In the genomic region with DNA sequence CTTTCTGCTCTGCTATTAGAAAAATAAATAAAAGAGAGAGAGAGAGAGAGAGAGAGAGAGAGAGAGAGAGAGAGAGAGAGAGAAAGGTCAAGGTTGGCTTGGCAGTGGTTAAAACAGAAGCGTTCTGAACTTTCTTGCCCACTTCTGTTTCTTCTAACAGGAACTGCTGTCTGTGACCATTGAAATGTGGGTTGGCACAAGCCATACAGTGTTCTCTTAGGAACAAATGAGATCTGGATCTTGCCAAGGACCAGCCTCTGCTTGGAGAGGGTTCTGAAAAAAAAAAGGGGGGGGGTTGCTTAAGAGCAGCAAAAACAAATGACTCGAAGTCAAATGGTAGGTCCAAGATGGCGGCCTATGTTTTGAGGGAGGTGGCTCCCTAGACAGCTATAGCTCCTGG, we compare ENCODE assay signal across 20 mouse cellular contexts. TPM values are rescaled to one million over a fixed set of nuclear protein-coding genes. Genes with fewer than 3 reads are reported as not detected.
DNase-seq lines count a peak whose midpoint lies in the region; ATAC-seq and TF ChIP-seq lines count a peak whose summit lies in the region.
"Had no signal": no experiment of that assay in that cellular context is flagged by ENCODE, and none has a peak within 500 bp of the region (broad histone marks: within the 10 kb centered on the region; RNA-seq: fewer than 3 reads in every experiment).

No protein-coding gene starts in this region.

- no peak overlapping the region for H3K4me2 ChIP-seq in heart, embryonic 11.5 days
- H3K4me2 ChIP-seq in lung, postnatal 0 days (replicated peaks; ENCODE audit: low read depth, low read length), result no peak overlapping the region
- no peak overlapping the region for H3K4me2 ChIP-seq in forebrain, embryonic 13.5 days
- H3K4me2 ChIP-seq: embryonic facial prominence, embryonic 15.5 days; heart, embryonic 13.5 days; hindbrain, embryonic 12.5 days had no signal

- no peaks in the 10 kb centered on the region for H3K4me1 ChIP-seq in heart, embryonic 11.5 days (ENCODE audit: control insufficient read depth, insufficient read depth, low read length)
- H3K4me1 ChIP-seq in lung, postnatal 0 days (ENCODE audit: insufficient read depth, low read depth, low read length), result no peaks in the 10 kb centered on the region
- H3K4me1 ChIP-seq in lung, adult 2 months (ENCODE audit: control insufficient read depth, insufficient read depth, low read length), result no peaks in the 10 kb centered on the region
- no peaks in the 10 kb centered on the region for H3K4me1 ChIP-seq in forebrain, embryonic 13.5 days
- H3K4me1 ChIP-seq: hindbrain, embryonic 12.5 days had no signal

- DNase-seq in heart, adult 11 months, result peak; percentile 82
- peak; percentile 37 for DNase-seq in lung, postnatal 0 days (ENCODE audit: low spot score)
- no peak for DNase-seq in lung, adult 2 months
- DNase-seq in urinary bladder, adult 18-20 months (ENCODE audit: low spot score in 2 of 2), result no peak
- DNase-seq: adrenal gland, postnatal 14 days; cerebellum, adult 2 months; embryo, embryonic 11 days had no signal

- H3K36me3 ChIP-seq in heart, embryonic 11.5 days (ENCODE audit: control insufficient read depth, insufficient read depth, low read length), result no peaks in the 10 kb centered on the region
- H3K36me3 ChIP-seq in lung, postnatal 0 days (ENCODE audit: insufficient read depth, low read length), result no peaks in the 10 kb centered on the region
- H3K36me3 ChIP-seq in forebrain, embryonic 13.5 days (ENCODE audit: poor library complexity, severe bottlenecking), result no peaks in the 10 kb centered on the region
- H3K36me3 ChIP-seq: embryonic facial prominence, embryonic 15.5 days; heart, embryonic 13.5 days; hindbrain, embryonic 12.5 days had no signal

- no peak for TF ChIP-seq EP300 in lung, postnatal 0 days (IDR thresholded peaks at IDR 0.05)

- no peak overlapping the region for H3K27ac ChIP-seq in heart, embryonic 11.5 days (ENCODE audit: low read depth, low read length)
- peak overlapping the region; percentile 62 for H3K27ac ChIP-seq in lung, postnatal 0 days (ENCODE audit: low read length)
- H3K27ac ChIP-seq in forebrain, embryonic 13.5 days, result no peak overlapping the region
- H3K27ac ChIP-seq: embryonic facial prominence, embryonic 15.5 days; heart, embryonic 13.5 days; hindbrain, embryonic 12.5 days had no signal

- H3K9ac ChIP-seq in heart, embryonic 11.5 days (ENCODE audit: low read depth, low read length), result no peak overlapping the region
- H3K9ac ChIP-seq in lung, postnatal 0 days (replicated peaks; ENCODE audit: low read depth), result no peak overlapping the region
- H3K9ac ChIP-seq in forebrain, embryonic 13.5 days, result no peak overlapping the region
- H3K9ac ChIP-seq: embryonic facial prominence, embryonic 15.5 days; forebrain, postnatal 0 days; heart, embryonic 13.5 days; hindbrain, embryonic 12.5 days had no signal

- TF ChIP-seq POLR2A in lung, adult 2 months (IDR thresholded peaks at IDR 0.05; ENCODE audit: borderline replicate concordance, extremely low read depth, low read depth, low read length), result no peak

- no peak for ATAC-seq in heart, embryonic 11.5 days (replicated peaks; ENCODE audit: insufficient number of reproducible peaks, low FRiP score, low TSS enrichment)
- ATAC-seq in lung, postnatal 0 days, result peak; percentile 12; the same call in 1 of the 2 replicates
- ATAC-seq in megakaryocyte, adult 5-6 weeks (ENCODE audit: poor library complexity, severe bottlenecking), result peak; percentile 23; the same call in 1 of the 2 replicates
- ATAC-seq in forebrain, embryonic 13.5 days, result no peak
- no peak for ATAC-seq in erythroid progenitor cell, adult 5-6 weeks (replicated peaks; ENCODE audit: low FRiP score, poor library complexity, severe bottlenecking)
- ATAC-seq: hindbrain, embryonic 16.5 days; inflammation-experienced regulatory T-cells, adult 6 months had no signal

- H3K9me3 ChIP-seq in heart, embryonic 11.5 days (replicated peaks; ENCODE audit: control insufficient read depth, low read length), result no peaks in the 10 kb centered on the region
- H3K9me3 ChIP-seq in lung, postnatal 0 days (ENCODE audit: low read length), result no peaks in the 10 kb centered on the region
- H3K9me3 ChIP-seq in forebrain, embryonic 13.5 days (replicated peaks), result no peaks in the 10 kb centered on the region
- H3K9me3 ChIP-seq: embryonic facial prominence, embryonic 15.5 days; heart, embryonic 13.5 days; hindbrain, embryonic 12.5 days had no signal

- no peak for TF ChIP-seq CTCF in lung, postnatal 0 days (IDR thresholded peaks at IDR 0.05)
- no peak for TF ChIP-seq CTCF in lung, adult 2 months (IDR thresholded peaks at IDR 0.05; ENCODE audit: insufficient read depth, low read length)

- H3K4me3 ChIP-seq in heart, embryonic 11.5 days (ENCODE audit: low read depth, low read length), result no peak overlapping the region
- H3K4me3 ChIP-seq in lung, postnatal 0 days (ENCODE audit: low read depth, low read length), result no peak overlapping the region
- H3K4me3 ChIP-seq in lung, adult 2 months (replicated peaks; ENCODE audit: extremely low read depth, low read depth, low read length), result no peak overlapping the region
- no peak overlapping the region for H3K4me3 ChIP-seq in forebrain, embryonic 13.5 days
- H3K4me3 ChIP-seq: embryonic facial prominence, embryonic 15.5 days; erythroblast, embryonic 14.5 days; heart, embryonic 13.5 days; hindbrain, embryonic 12.5 days had no signal

- 88% methylated on average over 3 of the region's 3 CpGs for WGBS in heart, embryonic 11.5 days (ENCODE audit: insufficient replicate concordance)
- 71% methylated on average over 3 of the region's 3 CpGs for WGBS in lung, postnatal 0 days
- 71% methylated on average over 3 of the region's 3 CpGs for WGBS in lung, adult 2 months
- 92% methylated on average over 3 of the region's 3 CpGs for WGBS in forebrain, embryonic 13.5 days

- no peaks in the 10 kb centered on the region for H3K27me3 ChIP-seq in heart, embryonic 11.5 days (ENCODE audit: control insufficient read depth, insufficient read depth, low read length)
- H3K27me3 ChIP-seq in lung, postnatal 0 days (replicated peaks; ENCODE audit: insufficient read depth, low read length), result no peaks in the 10 kb centered on the region
- H3K27me3 ChIP-seq in forebrain, embryonic 13.5 days, result no peaks in the 10 kb centered on the region
- H3K27me3 ChIP-seq: embryonic facial prominence, embryonic 15.5 days; heart, embryonic 13.5 days; hindbrain, embryonic 12.5 days had no signal

RNA-seq across cellular contexts. Expression of a gene that starts 17.0 kb away (rescaled TPM):
- 6.4 and 7.8 TPM in 2 replicates for polyA plus RNA-seq in heart, embryonic 11.5 days (2014; fragmentation: Nextera tagmentation; extraction: Ambion mirVana)
- 20.0 and 20.2 TPM in 2 replicates for polyA plus RNA-seq in lung, postnatal 0 days (2015; fragmentation: Nextera tagmentation; extraction: Ambion mirVana)
- polyA plus RNA-seq in lung, adult 2 months (2012; rRNA removed), result 57.7 and 65.9 TPM in 2 replicates
- total RNA-seq in megakaryocyte, adult 5-6 weeks (2015), result 8.3 and 11.4 TPM in 2 replicates
- total RNA-seq in megakaryocyte, adult 5-6 weeks (2017), result 8.9 and 15.0 TPM in 2 replicates
- polyA plus RNA-seq in forebrain, embryonic 13.5 days (2015; fragmentation: Nextera tagmentation; extraction: Ambion mirVana), result 1.7 and 2.0 TPM in 2 replicates
- total RNA-seq in erythroid progenitor cell, adult 5-6 weeks (2015; ENCODE audit: low replicate concordance), result not detected in 2 replicates
- 5.8 TPM in 1 of 2 replicates, not detected in the other for total RNA-seq in erythroid progenitor cell, adult 5-6 weeks (2017; ENCODE audit: low replicate concordance)
- total RNA-seq: MEL had no signal
- polyA plus RNA-seq: C2C12; erythroblast, embryonic 14.5 days; inflammation-experienced regulatory T-cells, adult 6 months had no signal

Comparison
In these comparisons a context has a peak if more than half of its experiments do, and no peak if none do; other contexts are left out.
1. DNase-seq: peak in heart, adult 11 months (single experiment) and lung, postnatal 0 days (single experiment); none in lung, adult 2 months (single experiment) and urinary bladder, adult 18-20 months (0 of 2).
2. ATAC-seq: peak in lung, postnatal 0 days (single experiment) and megakaryocyte, adult 5-6 weeks (single experiment); none in heart, embryonic 11.5 days (single experiment), forebrain, embryonic 13.5 days (single experiment) and erythroid progenitor cell, adult 5-6 weeks (single experiment).